Mouse (Mus musculus) myocyte (in vitro differentiated cells): ENCODE measurements around the gene Dgcr6.

Experiments used
- MYOG ChIP-seq, 3 experiments: IDR thresholded peaks; one replicate each; pipeline ENCODE4 v1.6.1; 2011; ENCODE audit warnings: control low read depth in 2 of 3, low read depth in 2 of 3, mild to moderate bottlenecking in 2 of 3; ENCODE audit not compliant: insufficient read length in 2 of 3, control insufficient read depth in 1 of 3, insufficient read depth in 1 of 3
- POLR2A ChIP-seq: IDR thresholded peaks from one replicate; pipeline ENCODE4 v1.6.1; 2011; ENCODE audit warnings: low read depth, mild to moderate bottlenecking, control low read depth, moderate library complexity; ENCODE audit not compliant: insufficient read length
- USF1 ChIP-seq: IDR thresholded peaks from one replicate; pipeline ENCODE4 v1.6.1; 2011; ENCODE audit warnings: low read depth, mild to moderate bottlenecking, control low read depth, moderate library complexity

DNA sequence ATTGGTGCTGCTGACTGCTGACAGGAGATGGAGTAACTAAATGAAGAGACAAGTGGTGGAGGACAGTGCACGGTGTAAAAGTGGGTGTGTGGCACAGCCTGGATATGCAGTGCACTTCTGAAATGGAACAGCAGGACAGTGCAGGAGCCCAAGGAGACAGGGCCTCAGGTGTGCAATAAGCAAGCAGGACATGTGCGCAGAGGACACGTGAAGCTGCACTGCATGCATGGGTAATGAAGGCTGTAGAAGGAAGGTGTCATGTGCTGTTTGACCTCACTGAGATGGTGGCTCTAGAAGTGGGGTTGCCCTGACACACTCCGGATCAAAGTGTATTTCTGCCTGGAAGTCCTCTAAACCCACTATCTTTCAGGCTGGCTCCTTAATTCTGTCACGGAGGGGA lies 22.0 kb downstream of the Dgcr6 start:
- TF ChIP-seq USF1 (no peak), MYOG (IDR thresholded peaks at IDR 0.05; ENCODE audit: control insufficient read depth in 1 of 3, insufficient read depth in 1 of 3, insufficient read length in 2 of 3, low read depth in 2 of 3) (no peak), POLR2A (no peak)
